Mouse (Mus musculus): ENCODE measurements around the gene Ccdc162. TPM values are rescaled to one million over a fixed set of nuclear protein-coding genes. Genes with fewer than 3 reads are reported as not detected.

Gene Ccdc162
- polyA plus RNA-seq (2015; fragmentation: Nextera tagmentation; extraction: Ambion mirVana) = 0.14 and 0.27 TPM in 2 replicates

DNA sequence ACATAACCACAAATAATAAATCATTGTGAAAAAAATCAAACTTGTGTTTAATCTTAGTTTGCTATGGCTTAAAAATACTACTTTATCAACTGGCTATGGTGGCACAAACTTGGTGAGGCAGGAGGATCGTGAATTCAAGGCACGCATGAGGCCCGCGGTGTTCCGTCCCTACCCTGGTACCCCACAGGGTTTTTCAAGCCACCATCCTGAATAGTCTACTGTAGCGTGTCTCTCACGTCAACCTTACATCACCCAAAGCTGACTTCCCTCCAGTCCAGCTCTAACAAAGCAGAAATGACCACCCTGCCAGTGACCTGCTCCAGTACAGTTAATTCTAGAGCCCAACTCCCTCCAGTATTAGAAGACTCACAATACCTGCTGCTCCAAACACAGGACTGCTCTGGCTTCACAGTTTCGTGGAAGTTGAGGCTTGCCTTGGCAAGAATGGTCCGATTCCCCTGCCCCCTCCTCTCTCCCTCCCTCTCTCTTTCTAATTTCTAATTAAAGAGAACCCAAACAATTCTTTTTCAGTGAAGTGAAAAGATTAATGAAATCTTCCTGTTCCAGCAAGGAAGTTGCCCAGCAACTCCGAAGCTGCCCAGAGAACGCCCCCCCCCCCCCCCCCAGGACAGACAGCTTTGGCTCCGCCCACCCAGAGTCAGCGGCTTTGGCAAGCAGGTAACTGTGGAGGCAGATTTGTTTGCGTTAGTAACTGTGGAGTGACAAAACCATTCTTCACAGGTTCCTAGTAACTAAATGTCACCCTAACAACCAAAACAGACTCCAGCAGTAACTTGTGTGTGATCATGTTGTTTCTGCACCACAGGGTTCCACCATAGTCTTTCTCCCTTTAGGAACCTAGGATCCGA lies at the start of gene Ccdc162:
Gene Ccdc162, minus strand, starts transcription at position 606 of the 869 bp plus-strand sequence.

DNA sequence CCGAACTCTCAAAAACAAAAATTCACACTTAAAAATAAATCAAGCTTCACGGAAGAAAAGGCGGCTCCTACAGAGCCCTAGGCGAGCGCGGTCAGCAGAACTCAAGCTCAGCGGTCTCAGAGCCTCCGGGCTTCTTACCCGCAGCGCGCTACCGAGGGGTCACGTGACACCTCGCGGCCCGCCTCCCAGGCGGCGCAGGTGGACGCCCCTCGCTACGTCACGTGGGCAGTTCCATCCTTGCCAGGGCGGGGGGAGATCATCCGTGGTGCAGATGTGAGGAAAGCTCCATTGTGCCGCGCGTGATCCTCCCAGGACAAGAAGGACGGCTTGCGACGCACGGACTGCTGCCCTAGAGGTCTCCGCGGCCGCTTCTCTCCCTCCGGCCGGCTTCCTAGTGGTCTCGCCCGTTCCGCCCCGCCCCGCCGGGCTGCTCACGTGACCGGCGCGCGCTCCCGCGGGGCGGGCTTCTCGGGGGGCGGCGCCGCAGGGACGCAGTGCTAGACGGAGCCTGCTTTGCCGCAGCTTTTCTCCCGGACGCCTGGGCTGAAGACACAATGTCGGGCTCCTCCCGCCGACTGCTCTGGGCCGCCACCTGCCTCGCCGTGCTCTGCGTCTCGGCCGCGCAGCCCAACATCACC lies 197.3 kb downstream of the Ccdc162 start, which contains the start of gene Cd164:
Gene Cd164, plus strand, starts transcription at position 434 of the 638 bp plus-strand sequence.

DNA sequence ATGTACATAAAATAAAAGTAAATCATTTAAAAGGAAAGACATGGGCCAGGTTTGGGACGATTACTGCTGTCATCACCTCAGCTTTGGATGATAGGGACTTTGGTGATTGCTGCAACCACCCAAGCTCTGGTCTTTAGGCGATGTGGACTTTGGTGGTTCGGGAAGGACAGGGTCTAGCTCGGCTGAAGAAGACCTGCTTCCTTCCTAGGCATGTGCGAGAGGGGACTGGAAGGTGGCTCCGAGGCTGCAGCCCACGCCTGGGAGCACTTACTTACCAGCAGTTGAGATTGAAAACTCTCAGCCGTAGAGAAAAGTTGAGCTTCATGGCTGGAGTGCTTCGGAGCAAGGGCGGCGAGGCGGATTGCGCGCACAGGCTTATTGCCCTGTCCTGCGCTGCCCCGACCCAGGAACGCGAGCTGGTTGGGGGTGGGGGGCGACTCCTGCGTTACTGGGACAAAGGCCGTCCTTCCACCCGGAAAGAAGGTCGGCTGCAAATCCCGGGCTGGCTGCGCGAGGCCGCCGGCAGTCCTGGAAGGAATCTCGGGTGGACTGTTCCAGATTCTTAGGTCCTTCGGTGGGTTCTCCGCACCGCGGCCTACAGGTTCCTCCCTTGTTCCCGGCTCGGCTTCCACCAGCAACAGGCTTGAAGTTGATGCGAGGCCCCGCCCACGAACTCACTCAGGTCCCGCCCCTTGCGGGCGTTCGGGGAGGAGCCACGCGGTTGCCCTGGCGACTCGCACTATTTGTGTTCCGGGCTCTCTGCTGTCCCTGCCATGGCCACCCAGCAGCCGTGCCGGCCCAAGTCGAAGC lies 226.5 kb downstream of the Ccdc162 start, which contains the start of the genes Smpd2 and Ppil6:
Gene Smpd2, minus strand, starts transcription at position 662 of the 810 bp plus-strand sequence.
Gene Ppil6, plus strand, starts transcription at position 732 of the 810 bp plus-strand sequence.

Small RNAs within 50 kb of the gene (microRNA-seq; reads per million reads assigned to microRNA genes)
- not detected for gene Mir3473b (ENCODE audit: borderline replicate concordance, insufficient number of aligned reads)

Other genes with a start within 250 kb of the Ccdc162 start
- 15.1 and 22.2 TPM in 2 replicates for gene Mical1, start 240.3 kb downstream of the Ccdc162 start, polyA plus RNA-seq (2015; fragmentation: Nextera tagmentation; extraction: Ambion mirVana)
- gene Smpd2, start 226.3 kb downstream of the Ccdc162 start, polyA plus RNA-seq (2015; fragmentation: Nextera tagmentation; extraction: Ambion mirVana) = 33.7 and 48.9 TPM in 2 replicates
- 1.4 and 2.3 TPM in 2 replicates for gene Ppil6, start 226.2 kb downstream of the Ccdc162 start, polyA plus RNA-seq (2015; fragmentation: Nextera tagmentation; extraction: Ambion mirVana)
- 100 and 151 TPM in 2 replicates for gene Cd164, start 197.2 kb downstream of the Ccdc162 start, polyA plus RNA-seq (2015; fragmentation: Nextera tagmentation; extraction: Ambion mirVana)
- 9.9 and 15.6 TPM in 2 replicates for gene Cep57l1, start 93.2 kb upstream of the Ccdc162 start, polyA plus RNA-seq (2015; fragmentation: Nextera tagmentation; extraction: Ambion mirVana)
- gene Sesn1, start 93.3 kb upstream of the Ccdc162 start, polyA plus RNA-seq (2015; fragmentation: Nextera tagmentation; extraction: Ambion mirVana) = 51.8 and 56.7 TPM in 2 replicates

Data from adrenal gland, postnatal 0 days (tissue).